Mouse (Mus musculus) forebrain, embryonic 11.5 days (tissue): Measurements from ENCODE around the gene Ttc16. TPM values are rescaled to one million over a fixed set of nuclear protein-coding genes. Genes with fewer than 3 reads are reported as not detected.

Experiments used
- ATAC-seq: fragments of 200-750 bp; cut with Nextera tagmentation; replicated peaks from 2 replicates; pipeline ENCODE4 v1.8.0; 2017; ENCODE audit warnings: moderate TSS enrichment; ENCODE audit not compliant: low FRiP score
- DNase-seq: peaks from one replicate; pipeline ENCODE4 v3.0.0-alpha.2; 2017; ENCODE audit warnings: low spot score
- H3K27ac ChIP-seq: fragments of 300-500 bp; sonication (generic); 2 replicates; pipeline ENCODE4 v1.5.1; 2014; ENCODE audit warnings: low read depth, low read length
- H3K27me3 ChIP-seq: fragments of 300-500 bp; sonication (generic); 2 replicates; pipeline ENCODE4 v1.6.1; 2014; ENCODE audit warnings: mild to moderate bottlenecking, low read length, mixed read lengths; ENCODE audit not compliant: control insufficient read depth, insufficient read depth
- H3K36me3 ChIP-seq: fragments of 300-500 bp; sonication (generic); 2 replicates; pipeline ENCODE4 v1.6.1; 2014; ENCODE audit warnings: mild to moderate bottlenecking, low read length, moderate library complexity, mixed read lengths; ENCODE audit not compliant: control insufficient read depth, insufficient read depth
- H3K4me1 ChIP-seq: fragments of 300-500 bp; sonication (generic); replicated peaks from 2 replicates; pipeline ENCODE4 v1.6.1; 2014; ENCODE audit warnings: low read length, mixed read lengths; ENCODE audit not compliant: control insufficient read depth, insufficient read depth
- H3K4me2 ChIP-seq: fragments of 300-500 bp; sonication (generic); 2 replicates; pipeline ENCODE4 v1.6.1; 2014; ENCODE audit warnings: low read depth, mild to moderate bottlenecking, low read length, moderate library complexity, mixed read lengths; ENCODE audit not compliant: severe bottlenecking
- H3K4me3 ChIP-seq: fragments of 300-500 bp; sonication (generic); 2 replicates; pipeline ENCODE4 v1.5.1; 2014; ENCODE audit warnings: low read depth, low read length
- H3K9ac ChIP-seq: fragments of 300-500 bp; sonication (generic); 2 replicates; pipeline ENCODE4 v1.6.1; 2014; ENCODE audit warnings: low read length
- H3K9me3 ChIP-seq: fragments of 300-500 bp; sonication (generic); 2 replicates; pipeline ENCODE4 v1.6.1; 2016; ENCODE audit warnings: low read length, mixed read lengths; ENCODE audit not compliant: control insufficient read depth
- WGBS: fragments of 180-500 bp; shearing (Covaris S2); extraction: QIAGEN DNeasy Blood & Tissue Kit; methylation state at CpG from one replicate; pipeline ENCODE4 v1.1.7; 2014; 5-methylcytosine and 5-hydroxymethylcytosine counted together
- polyA plus RNA-seq: library from polyadenylated mRNA; unstranded; fragments of >200 nt; fragmentation: Nextera tagmentation; extraction: Ambion mirVana; gene quantifications from 2 replicates; pipeline ENCODE4 v1.2.1, GENCODE M21; 2014

The Ttc16 gene
- polyA plus RNA-seq, 1 experiment from 2014 or later = 0.80 TPM

DNA sequence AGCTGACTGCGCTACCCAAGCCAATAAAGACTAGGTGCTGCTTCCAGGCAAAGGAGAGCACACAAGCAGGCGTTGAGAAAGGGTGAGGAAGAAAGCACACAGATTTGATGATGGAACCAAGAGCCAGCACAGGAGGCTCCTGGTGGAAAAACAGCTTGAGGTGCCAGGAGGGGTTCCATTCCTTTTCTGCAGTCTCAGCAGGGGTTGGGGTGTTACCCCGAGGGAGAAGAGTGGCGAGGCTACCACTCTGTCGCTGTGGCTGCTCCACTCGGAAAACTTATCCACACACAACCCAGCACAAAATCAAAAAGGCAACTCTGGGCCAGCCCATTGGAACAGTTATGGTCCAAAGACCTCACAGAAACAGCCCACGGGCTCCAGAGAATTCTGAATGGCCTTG, 42.2 kb upstream of the Ttc16 start:
- Histone ChIP-seq H3K4me1 (no peaks in the 10 kb centered on the region), H3K4me2 (no peak overlapping the region), H3K27me3 (no peaks in the 10 kb centered on the region), H3K36me3 (no peaks in the 10 kb centered on the region; the same call in 1 of the 2 replicates), H3K27ac (peak overlapping the region; percentile 12; the same call in 1 of the 2 replicates), H3K9ac (no peak overlapping the region), H3K9me3 (no peaks in the 10 kb centered on the region), H3K4me3 (no peak overlapping the region)
- ATAC-seq = no peak
- no peak for DNase-seq
- 61% methylated on average over 7 of the region's 7 CpGs for WGBS

DNA sequence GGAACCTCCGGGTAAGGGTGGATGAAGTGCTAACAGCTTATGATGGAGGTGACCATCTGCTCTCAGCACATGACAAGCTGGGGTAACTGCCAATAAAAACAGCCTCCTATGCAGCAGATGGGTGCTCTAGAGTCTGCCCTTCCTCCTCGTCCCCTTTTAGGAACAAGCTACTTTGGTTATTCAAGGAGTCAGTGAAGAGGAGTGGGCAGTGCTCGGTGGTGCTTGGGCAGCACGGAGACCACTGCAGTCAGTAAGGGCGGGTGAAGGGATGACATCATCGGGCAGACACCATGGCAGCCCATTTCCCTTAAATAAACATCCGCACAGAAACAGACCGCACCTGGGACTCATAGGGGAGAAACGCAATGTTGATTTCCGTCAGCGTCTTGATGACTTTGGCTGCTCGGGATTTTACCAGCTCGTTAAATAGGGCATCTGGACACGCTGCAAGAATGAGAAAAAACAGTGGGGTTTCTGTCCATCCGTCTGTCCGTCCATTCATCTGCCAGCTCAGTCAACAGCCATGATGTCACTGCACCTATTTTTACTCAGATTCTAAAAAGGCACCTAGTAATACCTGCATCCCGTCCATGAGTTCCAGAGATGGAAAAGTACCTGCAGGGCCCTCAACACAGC, 41.6 kb upstream of the Ttc16 start:
- Histone ChIP-seq H3K4me1 (no peaks in the 10 kb centered on the region), H3K4me3 (no peak overlapping the region), H3K27ac (peak overlapping the region; percentile 12; the same call in 1 of the 2 replicates), H3K4me2 (no peak overlapping the region), H3K9me3 (no peaks in the 10 kb centered on the region), H3K9ac (no peak overlapping the region), H3K36me3 (no peaks in the 10 kb centered on the region; the same call in 1 of the 2 replicates), H3K27me3 (no peaks in the 10 kb centered on the region)
- no peak for ATAC-seq
- no peak for DNase-seq
- 78% methylated on average over 17 of the region's 17 CpGs for WGBS

DNA sequence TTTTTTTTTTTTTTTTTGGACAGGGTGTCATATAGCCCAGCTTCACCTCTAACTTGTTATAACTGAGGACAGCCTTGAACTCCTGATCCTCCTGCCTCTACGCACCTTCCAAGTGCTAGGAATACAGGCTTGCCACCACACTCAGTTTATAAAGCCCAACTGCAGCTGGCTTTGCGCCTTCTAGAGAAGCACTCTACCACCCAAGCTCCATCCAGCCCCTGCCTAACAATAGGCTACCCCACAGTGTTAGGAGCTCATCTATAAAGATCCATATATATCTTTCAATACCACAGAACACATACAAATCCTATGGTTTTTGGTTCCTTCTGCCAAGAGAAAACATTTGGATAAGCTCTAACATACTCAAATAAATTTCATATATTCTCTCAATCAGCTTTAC, 41.1 kb upstream of the Ttc16 start:
- Histone ChIP-seq H3K36me3 (no peaks in the 10 kb centered on the region; the same call in 1 of the 2 replicates), H3K4me3 (no peak overlapping the region), H3K4me2 (no peak overlapping the region), H3K9ac (no peak overlapping the region), H3K27ac (no peak overlapping the region), H3K9me3 (no peaks in the 10 kb centered on the region), H3K4me1 (no peaks in the 10 kb centered on the region), H3K27me3 (no peaks in the 10 kb centered on the region)
- no peak for ATAC-seq
- DNase-seq = no peak
- WGBS = 84% methylated on average over 2 of the region's 2 CpGs

- ATAC-seq (no peak), DNase-seq (no peak)
- H3K27me3 ChIP-seq = no peaks in the 10 kb centered on the region
- H3K36me3 ChIP-seq = peaks cover 2% of the 10 kb centered on the region; the same call in 1 of the 2 replicates
- no peak overlapping the region for H3K9ac ChIP-seq
- no peak overlapping the region for H3K4me2 ChIP-seq
- 90% methylated on average over 8 of the region's 8 CpGs for WGBS
- H3K9me3 ChIP-seq = no peaks in the 10 kb centered on the region
- H3K4me3 ChIP-seq = no peak overlapping the region
- no peaks in the 10 kb centered on the region for H3K4me1 ChIP-seq
- H3K27ac ChIP-seq = no peak overlapping the region
Observed at GRCm38 (mm10) chr2:32811959-32812358, 36.5 kb upstream of the Ttc16 start.

DNA sequence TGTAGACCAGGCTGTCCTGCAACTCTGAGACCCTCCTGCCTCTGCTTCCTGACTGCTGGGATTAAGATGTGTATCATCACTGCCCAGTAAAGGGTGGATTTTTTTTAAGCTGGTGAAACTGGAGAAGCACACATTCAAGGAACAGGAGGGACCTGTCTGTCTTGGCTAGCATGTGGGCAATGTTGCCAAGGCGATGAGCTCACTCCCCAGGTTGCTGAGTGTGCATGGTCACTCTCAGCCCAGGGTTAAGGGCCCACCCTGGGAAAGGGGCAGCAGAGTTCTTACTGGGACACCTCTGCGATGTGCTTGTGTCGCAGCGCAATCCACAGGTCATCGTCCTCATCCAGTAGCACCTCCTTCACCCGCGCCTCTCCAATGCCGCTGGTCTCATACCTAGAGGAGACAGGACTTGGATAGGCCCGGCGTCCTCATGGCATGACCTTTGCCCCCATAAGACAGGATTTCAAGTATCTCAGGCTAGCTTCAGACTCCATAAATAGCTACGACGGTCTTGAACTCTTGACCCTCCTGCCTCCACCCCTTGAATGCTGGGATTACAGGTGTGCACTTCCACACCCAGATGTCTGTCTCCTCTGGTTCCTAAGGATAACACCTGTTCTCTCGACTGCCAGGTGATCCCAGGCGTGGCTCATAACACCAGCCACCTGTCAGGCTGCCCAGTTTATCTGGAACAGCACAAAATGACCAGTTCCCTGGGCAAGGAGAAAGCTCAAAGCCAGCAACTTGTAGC, 33.6 kb upstream of the Ttc16 start:
- no peak overlapping the region for H3K27ac ChIP-seq
- no peak overlapping the region for H3K4me2 ChIP-seq
- no peaks in the 10 kb centered on the region for H3K27me3 ChIP-seq
- WGBS = 94% methylated on average over 14 of the region's 14 CpGs
- no peaks in the 10 kb centered on the region for H3K4me1 ChIP-seq
- H3K4me3 ChIP-seq = no peak overlapping the region
- ATAC-seq (no peak), DNase-seq (no peak)
- H3K9me3 ChIP-seq = no peaks in the 10 kb centered on the region
- peaks cover 2% of the 10 kb centered on the region; the same call in 1 of the 2 replicates for H3K36me3 ChIP-seq
- no peak overlapping the region for H3K9ac ChIP-seq

GRCm38 (mm10) chr2:32798251-32798962, 23.0 kb upstream of the Ttc16 start:
- Histone ChIP-seq H3K4me2 (no peak overlapping the region), H3K27me3 (no peaks in the 10 kb centered on the region), H3K4me3 (no peak overlapping the region), H3K9me3 (no peaks in the 10 kb centered on the region), H3K27ac (no peak overlapping the region), H3K9ac (no peak overlapping the region), H3K4me1 (no peaks in the 10 kb centered on the region), H3K36me3 (no peaks in the 10 kb centered on the region; the same call in 1 of the 2 replicates)
- WGBS = 80% methylated on average over 10 of the region's 10 CpGs
- ATAC-seq (no peak), DNase-seq (no peak)

DNA sequence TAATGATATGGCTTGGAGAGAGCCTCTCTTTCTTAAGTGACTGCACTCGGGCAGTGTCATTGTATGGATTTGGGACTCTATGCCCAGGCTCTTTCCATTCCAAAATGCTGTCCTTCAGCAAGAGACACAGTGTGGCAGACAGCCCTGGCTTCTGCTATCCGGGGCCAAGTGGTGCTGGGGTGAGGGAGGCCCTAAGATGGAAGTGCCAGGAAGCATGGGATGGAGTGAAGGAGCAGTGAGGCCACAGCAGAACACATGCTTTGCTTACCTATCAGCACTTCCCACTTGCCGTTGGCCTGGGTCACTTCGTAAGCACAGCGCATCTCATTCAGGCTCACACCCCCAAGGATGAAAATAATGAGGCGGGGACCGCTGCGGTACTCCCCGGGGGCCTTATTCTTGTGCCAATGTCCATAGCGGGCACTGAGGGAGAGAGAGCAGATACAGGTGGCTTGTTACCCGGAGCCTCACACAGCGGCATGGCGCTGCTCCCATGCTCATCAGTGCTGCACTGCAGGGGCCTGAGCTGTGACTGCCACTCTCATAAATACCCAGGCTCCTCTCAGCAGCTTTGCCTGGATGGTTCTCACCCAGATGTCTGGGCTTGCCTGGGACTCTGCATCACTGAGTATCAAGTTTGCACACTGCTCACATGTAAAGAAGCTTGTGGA, 20.4 kb upstream of the Ttc16 start:
- 89% methylated on average over 13 of the region's 13 CpGs for WGBS
- ATAC-seq = no peak

GRCm38 (mm10) chr2:32791297-32791696, 15.9 kb upstream of the Ttc16 start:
- Histone ChIP-seq H3K36me3 (no peaks in the 10 kb centered on the region; the same call in 1 of the 2 replicates), H3K4me2 (no peak overlapping the region), H3K4me3 (no peak overlapping the region), H3K27me3 (no peaks in the 10 kb centered on the region), H3K9me3 (no peaks in the 10 kb centered on the region), H3K27ac (no peak overlapping the region), H3K9ac (no peak overlapping the region), H3K4me1 (no peaks in the 10 kb centered on the region)
- ATAC-seq (no peak), DNase-seq (no peak)
- 84% methylated on average over 6 of the region's 6 CpGs for WGBS

More for the DNA sequence above, 20.4 kb upstream of the Ttc16 start:
- Histone ChIP-seq H3K9ac (no peak overlapping the region), H3K4me3 (no peak overlapping the region), H3K4me1 (no peaks in the 10 kb centered on the region), H3K27ac (no peak overlapping the region), H3K4me2 (no peak overlapping the region), H3K36me3 (no peaks in the 10 kb centered on the region; the same call in 1 of the 2 replicates), H3K9me3 (no peaks in the 10 kb centered on the region), H3K27me3 (no peaks in the 10 kb centered on the region)
- no peak for DNase-seq
